In the genomic region with DNA sequence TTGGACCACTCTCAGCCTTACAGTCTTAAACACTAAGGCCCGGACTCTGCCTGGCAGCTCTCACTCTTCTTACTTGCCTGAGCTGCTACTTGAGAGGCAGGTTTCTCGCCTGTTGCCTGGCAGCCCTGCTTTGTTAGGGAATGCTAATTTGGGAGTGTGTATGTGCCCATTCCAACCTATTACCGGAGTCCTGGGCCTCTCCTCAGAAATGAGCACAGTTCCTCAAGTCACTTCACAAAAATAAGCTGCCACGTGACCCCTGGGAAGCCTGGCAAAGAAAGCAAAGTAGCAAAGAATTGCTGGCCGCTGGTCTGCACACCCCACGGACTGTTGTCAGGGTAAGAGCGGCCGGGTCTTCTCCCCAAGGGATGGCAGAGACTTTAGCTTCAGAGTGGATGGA, we compare ENCODE assay signal across 9 mouse cellular contexts. TPM values are rescaled to one million over a fixed set of nuclear protein-coding genes. Genes with fewer than 3 reads are reported as not detected.
A peak's percentile ranks its signal among the peaks of the same experiment; 100 is the strongest.
DNase-seq lines count a peak whose midpoint lies in the region; ATAC-seq lines count a peak whose summit lies in the region.
"Had no signal": no experiment of that assay in that cellular context is flagged by ENCODE, and none has a peak within 500 bp of the region (broad histone marks: within the 10 kb centered on the region; RNA-seq: fewer than 3 reads in every experiment).

No protein-coding gene starts in this region.

- H3K27ac ChIP-seq in heart, embryonic 12.5 days (ENCODE audit: poor library complexity, severe bottlenecking), result peak overlapping the region; percentile 73
- no peak overlapping the region for H3K27ac ChIP-seq in neural tube, embryonic 12.5 days
- peak overlapping the region; percentile 63 for H3K27ac ChIP-seq in hindbrain, embryonic 13.5 days
- H3K27ac ChIP-seq in neural tube, embryonic 13.5 days (replicated peaks), result peak overlapping the region; percentile 64
- H3K27ac ChIP-seq: limb, embryonic 12.5 days had no signal

- no peak for DNase-seq in heart, adult 18-20 months
- DNase-seq in neural tube, embryonic 10.5 days (ENCODE audit: extremely low spot score, low spot score), result no peak
- no peak for DNase-seq in adrenal gland, postnatal 36 days
- no peak for DNase-seq in spleen, postnatal 36 days (ENCODE audit: low spot score in 2 of 2)

- peaks cover 52% of the 10 kb centered on the region for H3K4me1 ChIP-seq in heart, embryonic 12.5 days (replicated peaks)
- peaks cover 33% of the 10 kb centered on the region for H3K4me1 ChIP-seq in neural tube, embryonic 12.5 days
- peaks cover 40% of the 10 kb centered on the region for H3K4me1 ChIP-seq in hindbrain, embryonic 13.5 days (replicated peaks)
- H3K4me1 ChIP-seq in neural tube, embryonic 13.5 days (replicated peaks), result peaks cover 47% of the 10 kb centered on the region

- peaks cover 41% of the 10 kb centered on the region for H3K36me3 ChIP-seq in heart, embryonic 12.5 days
- H3K36me3 ChIP-seq in neural tube, embryonic 12.5 days, result 0 out of 2 replicates have a peak, but pooled peaks cover 4% of the 10 kb centered on the region
- no peaks in the 10 kb centered on the region for H3K36me3 ChIP-seq in hindbrain, embryonic 13.5 days
- H3K36me3 ChIP-seq in neural tube, embryonic 13.5 days, result 0 out of 2 replicates have a peak, but pooled peaks cover 4% of the 10 kb centered on the region

- no peak overlapping the region for H3K4me2 ChIP-seq in heart, embryonic 12.5 days
- H3K4me2 ChIP-seq in neural tube, embryonic 12.5 days (replicated peaks), result 0 out of 2 replicates have a peak overlapping the region, but pooled peaks have one; percentile 9
- no peak overlapping the region for H3K4me2 ChIP-seq in hindbrain, embryonic 13.5 days
- no peak overlapping the region for H3K4me2 ChIP-seq in neural tube, embryonic 13.5 days
- H3K4me2 ChIP-seq: limb, embryonic 12.5 days had no signal

- H3K9me3 ChIP-seq in heart, embryonic 12.5 days (replicated peaks), result no peaks in the 10 kb centered on the region
- H3K9me3 ChIP-seq in neural tube, embryonic 12.5 days, result no peaks in the 10 kb centered on the region
- no peaks in the 10 kb centered on the region for H3K9me3 ChIP-seq in hindbrain, embryonic 13.5 days
- no peaks in the 10 kb centered on the region for H3K9me3 ChIP-seq in neural tube, embryonic 13.5 days
- H3K9me3 ChIP-seq: limb, embryonic 12.5 days had no signal

- WGBS in heart, embryonic 12.5 days, result 60% methylated on average over 8 of the region's 8 CpGs
- WGBS in neural tube, embryonic 12.5 days, result 56% methylated on average over 8 of the region's 8 CpGs
- 40% methylated on average over 8 of the region's 8 CpGs for WGBS in hindbrain, embryonic 13.5 days
- 48% methylated on average over 8 of the region's 8 CpGs for WGBS in neural tube, embryonic 13.5 days

- ATAC-seq in heart, embryonic 12.5 days (ENCODE audit: insufficient number of reproducible peaks, low FRiP score), result no peak
- peak; percentile 35; the same call in 1 of the 2 replicates for ATAC-seq in neural tube, embryonic 12.5 days (ENCODE audit: low FRiP score, low read depth)
- peak; percentile 49 for ATAC-seq in hindbrain, embryonic 13.5 days (ENCODE audit: low FRiP score)
- ATAC-seq in neural tube, embryonic 13.5 days (ENCODE audit: low read depth), result peak; percentile 19; the same call in 1 of the 2 replicates

- peak overlapping the region; percentile 38 for H3K9ac ChIP-seq in heart, embryonic 12.5 days
- no peak overlapping the region for H3K9ac ChIP-seq in neural tube, embryonic 12.5 days
- H3K9ac ChIP-seq in hindbrain, embryonic 13.5 days, result no peak overlapping the region
- no peak overlapping the region for H3K9ac ChIP-seq in neural tube, embryonic 13.5 days
- H3K9ac ChIP-seq: limb, embryonic 12.5 days had no signal

- H3K27me3 ChIP-seq in heart, embryonic 12.5 days (replicated peaks), result no peaks in the 10 kb centered on the region
- no peaks in the 10 kb centered on the region for H3K27me3 ChIP-seq in neural tube, embryonic 12.5 days (replicated peaks)
- H3K27me3 ChIP-seq in hindbrain, embryonic 13.5 days, result no peaks in the 10 kb centered on the region
- H3K27me3 ChIP-seq in neural tube, embryonic 13.5 days, result no peaks in the 10 kb centered on the region
- H3K27me3 ChIP-seq: limb, embryonic 12.5 days had no signal

- H3K4me3 ChIP-seq in heart, embryonic 12.5 days, result no peak overlapping the region
- H3K4me3 ChIP-seq in neural tube, embryonic 12.5 days, result no peak overlapping the region
- H3K4me3 ChIP-seq in hindbrain, embryonic 13.5 days, result no peak overlapping the region
- no peak overlapping the region for H3K4me3 ChIP-seq in neural tube, embryonic 13.5 days
- H3K4me3 ChIP-seq: limb, embryonic 12.5 days had no signal

RNA-seq across cellular contexts. Expression of a gene that starts 47.5 kb away (rescaled TPM):
- polyA plus RNA-seq in heart, embryonic 12.5 days (2016; fragmentation: Nextera tagmentation; extraction: Ambion mirVana), result 36.8 and 41.0 TPM in 2 replicates
- 10 to 100 TPM; 27.9 to 29.5 TPM for total RNA-seq in heart, adult 18-20 months (2021)
- 18.9 and 21.3 TPM in 2 replicates for polyA plus RNA-seq in neural tube, embryonic 12.5 days (2016; fragmentation: Nextera tagmentation; extraction: Ambion mirVana)
- polyA plus RNA-seq in hindbrain, embryonic 13.5 days (2015; fragmentation: Nextera tagmentation; extraction: Ambion mirVana), result 10.4 and 13.0 TPM in 2 replicates
- polyA plus RNA-seq in neural tube, embryonic 13.5 days (2015; fragmentation: Nextera tagmentation; extraction: Ambion mirVana), result 15.1 and 18.3 TPM in 2 replicates
- total RNA-seq in adrenal gland, postnatal 36 days (2021), result 10 to 100 TPM; 40.2 to 42.0 TPM
